Mouse (Mus musculus) heart, postnatal 10 days (tissue): ENCODE results near the gene B4galt4. TPM values are rescaled to one million over a fixed set of nuclear protein-coding genes. Genes with fewer than 3 reads are reported as not detected.
"Not testable (repeated sequence)": the region's sequence is repeated elsewhere in the genome, so short reads cannot be mapped to it uniquely, and the experiment has no call there.

Experiments
- DNase-seq, 2 experiments: peaks; one replicate each; pipeline ENCODE4 v3.0.0; 2021
- intact Hi-C: fragments of 180-260 bp; cut with DNase I; formaldehyde crosslinking; loops from one replicate; pipeline ENCODE4 v1.15.1; 2025
- total RNA-seq, 2 experiments: library from RNA; stranded (reverse); gene quantifications; 2 replicates each; pipeline ENCODE4 v1.2.3; 2021

B4galt4 gene
- total RNA-seq, 2 experiments from 2014 or later, result 10.1 to 13.0 TPM

DNA sequence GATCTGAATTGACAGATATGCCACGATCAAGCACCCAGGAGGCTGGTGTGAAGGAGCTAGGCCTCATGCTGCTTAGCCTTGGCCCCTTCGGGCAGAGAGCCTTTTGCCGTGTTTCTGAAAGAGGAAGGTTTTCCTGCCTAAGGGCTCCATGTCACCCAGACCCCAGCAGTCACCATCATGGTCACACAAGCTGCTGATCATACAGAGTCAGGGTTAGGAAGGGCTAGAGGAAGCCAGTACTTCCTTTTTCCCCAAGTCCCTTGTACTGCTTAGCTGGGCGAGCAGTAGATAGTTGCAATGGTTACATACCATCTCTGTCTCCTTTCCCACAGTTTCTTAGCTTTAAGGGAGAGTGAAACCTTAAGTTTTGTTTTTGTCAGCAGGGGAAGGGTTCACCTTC lies 21.4 kb downstream of the B4galt4 start:
- intact Hi-C loops, result no loop called here
- peak in 1 of 2 experiments; percentile 9 for DNase-seq

DNA sequence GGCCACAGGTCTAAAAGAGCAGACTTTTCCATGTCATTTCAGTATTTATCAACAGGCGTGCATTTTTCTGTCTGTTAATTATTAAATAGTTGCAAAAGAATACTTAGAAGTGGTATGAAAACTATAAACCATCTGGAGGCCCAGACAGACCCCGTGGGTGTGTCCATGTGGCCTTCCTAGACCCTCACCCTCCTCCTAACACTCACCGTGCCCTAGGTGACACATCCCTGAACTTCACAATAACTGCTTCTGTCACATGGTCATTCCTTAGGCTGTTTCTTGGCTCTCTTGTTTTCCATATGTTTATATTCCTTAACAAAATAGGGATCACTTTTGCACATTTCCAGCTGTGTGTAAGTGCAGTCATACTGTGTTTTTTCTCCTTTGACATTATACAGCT lies 24.6 kb downstream of the B4galt4 start:
- intact Hi-C loops, result no loop called here
- DNase-seq, result no peak

DNA sequence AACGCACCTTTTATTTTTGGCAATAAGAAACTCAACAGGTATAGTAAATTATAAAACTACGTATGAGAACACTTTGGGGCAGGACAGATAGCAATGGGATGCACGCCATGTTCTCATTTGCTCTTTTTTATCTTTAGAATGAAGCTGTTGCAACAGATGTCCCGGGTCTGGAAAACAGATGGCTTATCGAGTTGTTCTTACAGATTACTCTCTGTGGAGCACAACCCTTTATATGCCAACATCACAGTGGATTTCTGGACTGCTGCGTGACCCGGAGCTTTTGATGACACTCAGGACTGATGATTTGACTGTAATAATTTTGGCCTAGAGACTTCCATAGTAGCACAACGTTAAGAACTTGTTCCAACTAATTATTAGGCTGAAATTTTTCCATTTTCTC lies 25.7 kb downstream of the B4galt4 start:
- intact Hi-C loops, result no loop called here
- DNase-seq, result no peak

DNA sequence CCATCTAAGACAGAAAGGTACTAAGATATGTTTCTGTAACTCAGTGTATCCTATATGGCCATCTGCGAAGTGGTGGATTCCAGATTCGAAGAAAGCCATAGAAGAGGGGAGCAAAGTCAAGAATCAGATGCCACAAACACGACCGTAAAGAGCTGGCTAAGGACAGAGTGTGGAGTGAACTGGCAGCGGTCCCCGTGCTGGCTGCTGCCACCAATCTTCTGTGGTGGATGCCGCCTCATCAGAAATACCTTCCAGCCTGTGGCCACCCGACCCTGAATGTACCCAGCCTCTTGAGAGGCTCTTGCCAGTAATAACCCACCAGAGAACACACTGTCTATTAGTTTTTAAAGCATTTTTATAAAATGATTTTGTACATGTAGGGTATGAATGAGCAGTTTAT lies 26.3 kb downstream of the B4galt4 start:
- DNase-seq, result no peak
- intact Hi-C loops, result no loop called here

DNA sequence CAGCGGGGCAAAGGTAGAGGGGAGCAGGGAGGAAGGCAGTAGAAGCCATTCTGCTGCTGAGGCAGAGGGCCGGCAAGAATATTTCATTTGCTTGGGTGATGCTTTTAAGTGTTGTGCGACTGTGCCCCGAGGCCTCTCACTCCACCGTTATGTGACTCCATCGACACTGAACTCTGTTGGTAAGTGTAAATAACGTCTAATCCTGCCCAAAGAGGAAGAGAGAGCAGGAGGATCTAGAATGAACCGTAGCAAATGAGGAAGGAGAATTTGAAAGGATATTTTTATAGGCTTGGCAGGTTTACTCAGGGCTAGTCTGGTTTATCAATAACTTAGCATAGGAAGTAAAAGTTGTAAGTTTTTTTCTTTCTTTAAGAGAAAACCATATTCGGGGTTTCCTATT lies 27.5 kb downstream of the B4galt4 start:
- no peak for DNase-seq
- intact Hi-C loops, result no loop called here

DNA sequence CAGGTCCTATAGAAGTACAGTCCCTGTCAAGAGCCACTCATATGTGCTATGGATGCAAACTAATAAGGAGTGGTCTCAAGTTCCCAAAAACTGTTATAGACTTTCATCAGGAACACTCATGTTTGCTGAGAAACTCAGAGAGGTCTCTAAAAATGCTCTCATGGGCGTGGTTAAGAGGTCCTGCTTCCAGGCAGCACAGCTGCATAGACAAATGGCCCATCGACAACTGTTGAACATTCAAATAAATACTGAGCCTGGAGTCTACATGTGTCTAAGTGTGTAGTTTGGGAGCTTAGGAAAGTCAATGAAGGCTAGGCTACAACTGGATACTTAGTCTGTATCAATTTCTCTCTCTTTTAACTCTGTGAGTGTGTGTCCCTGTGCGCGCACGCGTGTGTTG lies 29.1 kb downstream of the B4galt4 start:
- intact Hi-C loops, result no loop called here
- no peak for DNase-seq

DNA sequence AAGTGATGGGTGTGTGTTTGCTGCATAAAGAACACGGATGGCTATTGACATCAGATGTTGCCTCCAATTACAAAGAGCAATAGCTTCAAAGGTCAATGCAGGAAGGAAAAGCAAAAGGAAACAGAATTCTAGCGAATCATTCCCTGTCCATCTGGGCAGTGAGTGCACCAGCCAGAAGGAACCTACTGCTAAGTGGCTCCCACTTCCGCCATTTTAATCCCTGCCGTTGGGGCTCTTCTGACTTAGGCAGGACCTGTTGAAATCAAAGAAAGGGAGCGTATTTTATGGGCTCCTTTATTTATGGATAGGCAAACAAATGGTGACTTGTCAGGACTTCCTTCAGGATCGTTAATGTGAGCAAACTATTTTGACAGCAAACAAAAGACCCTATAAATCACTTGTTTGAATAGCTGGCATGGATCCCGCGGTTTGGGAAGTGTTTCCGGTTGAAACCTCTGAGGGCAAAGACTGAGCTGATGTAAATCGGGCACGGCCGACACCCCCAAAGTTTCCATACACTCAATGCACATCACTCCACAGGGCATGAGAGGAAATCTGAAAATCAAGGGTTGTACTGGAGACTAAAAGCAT lies 30.9 kb downstream of the B4galt4 start:
- intact Hi-C loops, result no loop called here
- no peak for DNase-seq

DNA sequence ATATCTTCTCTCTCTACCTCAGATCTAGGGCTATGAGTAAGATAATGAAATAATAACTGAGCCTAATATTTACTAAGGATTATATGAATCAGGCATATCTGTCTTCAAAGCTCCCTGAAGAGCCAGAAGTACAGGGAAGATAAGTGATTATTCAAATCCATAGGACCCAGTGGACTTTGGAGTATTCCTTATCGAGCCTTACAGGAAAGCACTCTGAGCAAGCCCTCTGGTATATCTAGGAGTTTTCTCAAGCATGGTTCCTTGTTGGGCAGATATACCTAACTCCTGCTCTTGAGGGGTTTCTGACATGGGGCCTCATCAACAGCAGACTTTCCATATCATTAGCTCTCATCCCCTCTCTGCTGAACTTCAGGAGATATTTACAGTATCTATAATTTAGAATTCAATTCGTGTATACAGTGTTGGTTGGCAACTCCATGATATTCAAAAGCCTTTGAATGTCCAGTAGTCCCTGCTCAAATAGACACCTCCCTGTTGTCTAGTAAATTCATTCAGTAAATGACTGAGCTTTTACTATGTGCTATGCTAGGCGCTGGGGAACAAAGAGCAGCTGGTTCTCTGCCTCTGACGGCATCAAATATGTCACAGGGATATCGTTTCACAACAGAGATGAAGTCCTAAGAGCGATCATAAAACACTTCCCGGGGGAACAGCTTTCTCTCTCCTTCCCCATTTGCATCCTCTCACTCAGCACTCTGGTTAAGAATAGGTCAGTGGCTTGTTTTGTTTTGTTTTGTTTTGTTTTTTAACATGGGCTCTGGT lies 33.1 kb downstream of the B4galt4 start:
- intact Hi-C loops, result no loop called here
- no peak for DNase-seq

DNA sequence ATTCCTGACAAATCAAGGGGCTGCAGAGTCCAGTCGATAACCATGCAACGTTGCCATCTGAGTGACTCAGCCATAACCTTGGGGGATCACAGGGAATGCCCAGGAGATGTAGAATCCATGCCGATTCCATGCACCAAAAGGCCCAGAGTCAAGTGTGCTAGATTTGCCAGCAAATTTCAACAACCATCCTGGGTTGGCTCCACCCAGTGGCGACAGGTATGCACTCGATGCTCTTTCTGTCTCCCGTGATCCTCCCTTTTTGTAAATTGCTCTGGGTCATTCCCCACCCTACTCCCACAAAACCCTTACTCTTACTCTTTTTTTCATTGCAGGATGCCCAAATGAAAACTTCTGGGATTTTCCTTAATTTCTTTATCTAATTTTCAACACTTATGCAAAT lies 34.3 kb downstream of the B4galt4 start:
- intact Hi-C loops, result no loop called here
- no peak for DNase-seq

DNA sequence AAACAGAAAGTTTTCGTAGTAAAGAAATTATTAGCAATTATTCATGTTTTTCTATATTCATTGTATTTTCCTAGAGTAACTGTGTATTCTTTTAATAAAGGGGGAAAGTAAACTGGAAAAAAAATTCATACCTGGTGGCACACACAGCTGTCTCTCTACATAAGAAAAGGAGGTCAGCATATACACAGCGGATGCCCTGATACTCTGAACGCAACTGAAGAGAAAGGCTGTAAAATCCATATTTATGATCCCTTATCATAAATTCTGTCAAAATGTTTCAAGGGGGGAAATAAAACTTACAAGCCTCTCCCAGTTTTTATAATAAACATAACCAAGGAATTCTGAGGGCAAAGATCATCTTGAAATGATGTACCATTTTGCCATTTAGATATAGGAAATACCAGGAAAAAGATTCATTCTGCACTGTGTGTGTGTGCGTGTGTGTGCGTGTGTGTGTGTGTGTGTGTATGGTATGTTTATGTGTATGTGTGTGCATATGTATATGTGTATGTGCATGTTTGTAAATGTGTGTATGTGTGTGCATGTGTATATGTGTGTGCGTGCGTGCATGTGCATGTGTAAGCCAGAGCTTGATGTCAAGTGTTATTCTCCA lies 39.0 kb downstream of the B4galt4 start:
- no peak for DNase-seq
- intact Hi-C loops, result no loop called here

DNA sequence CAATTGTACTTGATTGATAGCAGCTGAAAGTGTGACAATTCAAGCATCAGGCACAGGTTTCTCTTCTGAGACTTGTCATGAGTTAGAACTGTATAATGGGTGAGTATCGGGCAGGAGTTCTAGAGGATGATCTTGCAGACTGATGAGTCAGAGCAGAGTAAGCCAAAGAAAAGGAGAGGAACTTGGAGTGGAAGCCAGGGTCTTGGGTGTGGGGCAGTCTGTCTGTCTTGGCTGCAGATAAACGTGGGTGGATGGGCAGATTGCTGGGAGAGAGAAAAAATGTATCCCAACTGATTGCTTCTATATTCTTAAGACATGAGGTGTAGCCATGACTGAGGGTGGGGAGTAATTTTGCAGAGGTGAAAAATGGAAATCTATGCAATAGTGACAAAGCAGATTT lies 39.9 kb downstream of the B4galt4 start:
- no peak for DNase-seq
- intact Hi-C loops, result no loop called here

DNA sequence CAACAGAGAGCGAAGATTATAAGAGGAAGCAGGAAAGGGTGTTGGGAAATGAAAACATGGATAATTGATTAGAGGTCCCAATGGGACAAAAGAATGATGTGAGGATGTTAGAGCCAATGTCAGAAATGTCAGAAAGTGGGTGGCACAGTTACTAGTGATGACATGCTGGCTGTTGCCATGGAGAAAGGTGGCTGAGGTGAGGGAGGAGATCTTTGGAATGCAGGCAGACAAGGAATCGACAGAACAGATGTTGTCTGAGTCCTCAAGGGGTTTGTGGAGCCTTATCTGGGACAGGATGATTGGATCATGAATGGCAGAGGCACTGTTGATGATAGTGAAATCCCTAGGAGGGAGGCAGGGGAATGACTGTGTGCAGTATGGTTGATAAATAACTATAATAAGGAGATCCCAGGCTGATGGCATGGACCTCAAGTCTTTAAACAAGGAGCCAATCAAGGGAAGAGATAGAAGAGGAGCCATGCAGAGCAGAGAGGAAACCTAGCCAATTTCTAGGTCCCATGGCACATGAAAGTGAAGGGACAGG lies 40.5 kb downstream of the B4galt4 start:
- intact Hi-C loops, result no loop called here
- no peak for DNase-seq

DNA sequence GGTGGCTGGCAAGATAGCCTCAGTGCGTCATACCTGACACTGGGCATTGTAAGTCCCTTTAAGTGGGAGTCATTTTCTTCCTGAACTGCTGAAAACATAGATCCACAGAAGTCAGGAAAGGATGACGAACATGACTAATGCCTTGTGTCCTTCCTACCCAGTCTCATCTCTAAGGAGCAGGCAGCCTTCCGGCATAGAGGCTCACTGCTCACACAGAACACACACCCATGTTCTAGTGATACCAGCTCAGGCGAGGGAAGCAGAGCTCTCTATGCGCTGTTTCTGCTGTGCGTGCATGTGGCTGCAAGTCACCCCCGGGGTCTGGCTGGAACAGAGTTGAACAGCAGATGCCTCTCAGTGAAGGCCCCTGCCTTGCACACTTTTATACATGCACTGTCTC lies 43.2 kb downstream of the B4galt4 start:
- DNase-seq, result no peak
- intact Hi-C loops, result no loop called here

DNA sequence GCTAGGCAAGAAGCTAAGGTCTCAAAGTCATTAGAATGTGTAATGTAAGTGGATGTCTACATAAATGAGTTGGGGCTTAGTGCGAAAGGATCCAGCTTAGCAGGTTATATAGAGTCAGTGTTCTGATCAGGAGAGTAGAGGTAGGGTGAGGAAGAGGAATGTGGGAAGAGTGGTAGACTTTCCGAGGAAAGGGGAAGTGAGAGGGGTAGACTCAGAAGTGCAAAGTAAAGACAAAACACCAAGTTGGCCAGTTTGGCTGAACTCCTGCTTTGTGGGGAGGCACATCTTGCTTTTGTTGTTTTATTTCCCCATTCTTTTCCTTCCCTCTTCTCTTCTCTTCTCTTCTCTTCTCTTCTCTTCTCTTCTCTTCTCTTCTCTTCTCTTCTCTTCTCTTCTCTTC lies 47.0 kb downstream of the B4galt4 start:
- intact Hi-C loops, result no loop called here
- DNase-seq, result no peak

DNA sequence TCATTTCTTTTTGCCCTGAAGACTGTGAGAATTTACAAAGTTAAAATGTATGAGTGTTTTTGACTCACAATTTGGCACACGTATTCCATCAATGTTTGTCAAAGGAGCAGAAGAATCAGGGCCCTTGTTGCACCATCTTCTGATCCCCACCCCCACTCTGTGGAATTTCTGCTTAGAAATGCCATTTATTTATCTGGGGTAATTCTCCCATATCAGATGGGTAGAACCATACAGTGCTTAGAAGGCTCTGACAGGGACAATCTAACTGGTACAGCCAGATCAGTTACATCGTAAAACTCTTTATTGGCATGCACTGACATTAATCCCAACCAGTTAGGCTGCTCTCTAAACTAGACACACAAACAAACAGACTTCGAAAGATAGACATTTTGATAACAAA lies 47.9 kb downstream of the B4galt4 start:
- no peak for DNase-seq
- intact Hi-C loops, result no loop called here

DNA sequence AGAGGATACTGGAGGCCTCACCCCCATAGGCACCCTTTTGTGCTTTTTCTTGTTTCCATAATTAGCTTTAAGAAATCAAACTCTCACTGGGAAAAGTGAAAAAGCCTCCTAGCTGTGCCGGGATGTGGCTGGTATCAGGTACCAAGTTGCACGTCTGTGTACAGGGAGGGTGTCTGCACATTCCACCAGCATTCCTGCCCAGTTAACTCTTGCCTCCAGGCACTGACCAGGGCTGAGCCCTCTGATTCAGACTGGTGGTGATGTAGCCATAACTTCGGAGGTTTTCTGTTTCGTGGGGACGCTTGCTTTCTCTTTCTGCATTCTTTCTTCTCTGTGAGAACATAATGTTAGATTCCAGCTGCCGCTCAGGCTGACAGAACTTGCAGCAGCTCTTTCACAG lies 51.1 kb downstream of the B4galt4 start:
- DNase-seq, result peak in 1 of 2 experiments; percentile 15

DNA sequence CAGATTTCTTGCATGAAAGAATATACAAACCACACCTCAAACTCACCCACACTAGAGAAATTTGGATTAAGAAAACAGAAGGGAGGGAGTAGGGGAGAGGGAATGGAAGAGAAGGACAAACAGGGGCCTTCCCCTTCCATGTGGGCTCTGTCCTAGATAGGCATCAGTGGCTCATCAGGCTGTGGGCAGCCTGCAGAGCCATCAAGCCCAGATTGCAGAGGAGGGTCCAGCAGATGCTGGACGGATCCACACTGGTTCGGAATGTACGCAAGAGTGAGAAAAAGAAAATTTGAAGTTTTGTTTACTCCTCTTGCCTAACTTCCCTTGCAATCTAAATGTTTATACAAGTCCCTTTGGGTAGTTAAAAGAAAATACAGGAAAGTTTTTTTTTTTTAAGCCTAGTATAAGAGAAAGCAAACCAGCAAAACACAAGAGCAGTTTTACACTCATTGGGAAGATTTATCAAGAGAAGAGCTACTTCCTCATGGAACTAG lies 56.9 kb downstream of the B4galt4 start:
- DNase-seq, result no peak

More for the DNA sequence above, 51.1 kb downstream of the B4galt4 start:
- intact Hi-C loops, result no loop called here

DNA sequence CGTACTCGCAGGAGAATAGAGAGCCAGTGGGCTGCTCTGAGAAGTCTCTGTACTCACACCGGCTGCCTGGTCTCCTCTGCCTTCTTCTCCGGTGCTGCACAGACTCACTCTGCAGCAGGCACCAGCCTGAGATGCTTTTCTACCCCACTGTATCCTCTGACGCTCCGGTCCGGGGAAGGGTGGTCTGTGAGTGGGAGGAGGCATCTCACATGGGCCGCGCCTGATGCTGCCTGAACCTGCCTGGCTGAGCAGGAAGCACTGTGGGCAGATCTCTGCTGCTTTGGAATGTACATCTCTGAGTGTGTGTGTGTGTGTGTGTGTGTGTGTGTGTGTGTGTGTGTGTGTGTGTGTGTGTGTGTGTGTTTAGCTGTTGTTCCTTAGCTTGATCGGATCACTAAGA lies 58.0 kb downstream of the B4galt4 start, which contains the start of gene Upk1b:
TSS of gene Upk1b (minus strand) at position 238 of the 400 bp plus-strand sequence.
- intact Hi-C loops, result no loop called here
- DNase-seq, result no peak

More for the DNA sequence above, 56.9 kb downstream of the B4galt4 start:
- intact Hi-C loops, result no loop called here

DNA sequence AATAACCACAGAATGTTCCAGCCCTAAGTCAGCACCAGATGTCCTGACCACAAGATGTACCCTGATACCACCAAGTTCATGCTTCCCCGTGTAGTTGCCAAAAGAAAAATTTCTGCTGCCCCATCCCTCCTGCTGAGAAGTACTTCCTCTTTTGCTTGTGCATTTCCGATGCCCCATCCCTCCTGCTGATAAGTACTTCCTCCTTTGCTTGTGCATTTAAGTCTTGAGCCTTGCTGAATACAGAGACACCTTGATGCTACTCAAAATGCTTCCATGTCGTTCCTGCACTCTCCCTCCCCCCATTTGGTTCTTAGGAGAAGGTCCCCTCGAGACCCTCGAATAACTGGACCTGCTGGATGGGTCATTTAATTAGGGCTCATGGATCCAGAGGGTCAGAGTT lies 65.7 kb downstream of the B4galt4 start:
- intact Hi-C loops, result not testable (repeated sequence)

DNA sequence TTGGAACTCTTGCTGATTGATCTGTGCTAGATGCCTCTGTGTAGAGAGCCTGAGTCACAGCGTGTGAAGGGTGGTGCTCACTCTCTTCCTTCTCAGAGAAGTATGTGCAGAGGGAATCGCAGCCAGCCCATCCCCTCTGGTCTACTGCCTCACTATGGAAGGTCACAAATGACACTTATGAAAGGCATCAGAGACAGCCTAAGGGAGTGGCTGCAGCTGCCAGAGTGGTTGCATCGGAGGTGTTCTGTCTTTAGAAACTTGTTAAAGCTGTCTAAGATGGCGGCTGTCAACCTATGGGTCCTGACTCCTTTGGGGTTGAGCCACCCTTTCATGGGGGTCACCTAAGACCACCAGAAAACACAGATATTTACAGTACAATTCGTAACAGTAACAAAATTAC lies 68.1 kb downstream of the B4galt4 start:
- no peak for DNase-seq
- intact Hi-C loops, result loop anchor here (5.0 to 10.0 kb wide), 2 partner anchors 75 to 188 kb away; no protein-coding TSS in a partner anchor

More for the DNA sequence above, 65.7 kb downstream of the B4galt4 start:
- not testable (repeated sequence) for DNase-seq

DNA sequence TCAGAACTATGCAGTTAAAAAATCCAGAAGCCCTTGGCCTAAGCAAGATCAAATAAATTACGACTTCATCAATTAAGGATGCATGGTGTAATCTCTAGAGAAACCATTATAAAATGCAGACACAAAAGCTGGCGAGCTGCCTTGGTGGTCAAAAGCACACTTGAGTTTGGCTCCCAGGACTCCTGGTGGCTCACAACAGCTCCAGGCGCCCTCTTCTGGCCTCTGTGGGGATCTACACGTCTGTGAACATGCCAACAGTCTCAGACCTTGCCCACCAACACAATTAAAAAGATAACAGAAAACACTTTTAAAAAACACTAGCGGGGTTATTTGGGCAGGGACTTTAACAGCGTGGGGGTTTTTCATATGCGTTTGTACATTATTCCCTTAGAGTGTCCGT lies 70.5 kb downstream of the B4galt4 start:
- intact Hi-C loops, result loop anchor here (1.0 to 10.0 kb wide), 3 partner anchors 78 to 276 kb away; no protein-coding TSS in a partner anchor
- peak; percentile 79 to 88 for DNase-seq
